Mouse (Mus musculus) kidney, postnatal 4 days (tissue): Measurements from ENCODE around the gene Nr4a3.

Experiments
- DNase-seq, 2 experiments: peaks; one replicate each; pipeline ENCODE4 v3.0.0; 2021; ENCODE audit warnings: mixed read lengths in 2 of 2

Nr4a3 gene

DNA sequence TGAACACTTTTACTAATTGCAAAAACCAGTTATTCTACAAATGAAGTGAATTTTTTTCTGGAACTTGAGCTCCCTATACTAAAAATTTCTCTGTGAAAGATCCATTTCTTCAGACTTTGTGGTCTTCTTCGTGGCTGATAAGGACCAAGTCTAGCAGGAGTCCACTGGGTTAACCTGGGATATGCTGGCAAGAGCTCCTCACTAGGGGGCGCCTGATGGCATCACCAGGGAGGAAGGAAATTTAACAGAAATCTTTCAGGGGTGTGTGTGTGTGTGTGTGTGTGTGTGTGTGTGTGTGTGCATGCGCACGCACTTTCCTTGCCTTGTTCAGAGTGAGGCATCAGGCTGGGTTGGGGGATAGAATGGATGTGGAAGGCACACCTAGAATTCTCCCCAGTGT lies 71.2 kb downstream of the Nr4a3 start:
- DNase-seq: peak; percentile 31 to 42

DNA sequence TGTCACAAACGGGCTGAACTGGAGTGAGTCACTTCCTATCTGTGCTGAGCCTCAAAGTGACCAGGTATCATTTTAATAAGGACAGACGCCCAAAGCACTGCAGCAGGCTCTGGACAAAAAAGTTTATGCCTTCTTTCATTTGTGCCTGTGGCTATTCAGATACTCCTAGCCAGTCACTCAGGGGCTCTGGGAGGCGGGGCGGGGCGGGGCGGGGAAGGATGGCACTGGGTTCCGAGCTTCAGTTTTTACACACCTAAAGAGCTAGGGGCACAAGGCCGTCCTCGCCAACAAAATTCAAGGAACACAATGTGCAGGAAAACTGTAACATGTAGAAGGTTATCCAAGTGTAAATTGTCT lies 79.4 kb downstream of the Nr4a3 start:
- DNase-seq: no peak

DNA sequence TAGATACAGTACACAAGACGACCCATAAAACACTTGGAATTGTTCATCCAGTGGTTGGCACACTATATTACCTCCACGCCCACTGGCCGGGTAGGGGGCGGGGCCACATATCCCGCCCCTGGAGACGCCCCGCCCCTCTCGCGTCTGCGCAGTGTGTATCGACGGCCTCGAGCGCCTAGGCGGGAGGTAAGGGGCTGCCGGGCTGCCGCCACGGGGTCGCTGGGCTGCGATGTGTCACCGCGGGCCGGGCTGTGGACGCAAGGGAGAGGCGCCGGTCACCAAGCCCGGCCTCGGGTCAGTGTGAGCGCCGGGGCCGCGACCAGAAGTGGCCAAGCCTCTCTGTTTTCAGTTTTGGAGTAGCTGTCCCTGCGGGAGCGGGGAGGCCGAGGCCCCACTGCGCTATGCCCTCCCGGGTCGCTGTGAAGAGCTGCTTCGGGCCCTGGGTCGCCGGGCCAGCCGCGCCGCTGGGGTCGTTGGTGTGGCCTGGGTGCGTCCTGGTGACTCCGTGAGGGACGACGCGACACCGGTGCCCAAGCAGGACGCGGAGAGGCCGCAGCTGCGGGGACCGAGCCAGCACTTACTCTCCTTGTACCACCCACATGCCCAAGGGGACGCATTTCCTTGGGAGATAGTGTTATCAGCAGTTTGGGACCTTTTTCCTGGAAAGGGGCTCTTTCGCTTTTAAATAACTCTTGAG lies 80.0 kb downstream of the Nr4a3 start, which contains the start of gene Stx17:
Stx17 (plus strand) TSS at position 143 of the 697 bp plus-strand sequence.
- peak; percentile 91 to 94 for DNase-seq

DNA sequence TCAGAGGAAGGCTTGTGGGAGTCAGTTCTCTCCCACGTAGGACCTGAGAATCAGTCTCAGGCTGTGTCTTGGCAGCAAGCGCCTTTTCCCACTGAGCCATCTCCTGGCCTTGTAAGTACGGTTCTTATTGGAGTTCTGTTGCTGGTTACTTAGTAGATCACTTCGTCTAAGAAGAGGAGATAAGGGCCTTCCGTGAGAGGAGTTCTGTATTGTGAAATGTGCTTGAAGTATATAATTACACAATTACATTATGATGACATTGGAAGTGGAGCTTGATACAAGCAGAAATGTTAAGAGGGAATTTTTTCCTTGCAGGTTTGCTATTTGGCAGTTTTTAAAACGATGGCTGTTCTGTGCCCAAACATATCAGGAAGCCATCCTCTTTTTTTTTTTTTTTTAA lies 85.4 kb downstream of the Nr4a3 start:
- no peak for DNase-seq

DNA sequence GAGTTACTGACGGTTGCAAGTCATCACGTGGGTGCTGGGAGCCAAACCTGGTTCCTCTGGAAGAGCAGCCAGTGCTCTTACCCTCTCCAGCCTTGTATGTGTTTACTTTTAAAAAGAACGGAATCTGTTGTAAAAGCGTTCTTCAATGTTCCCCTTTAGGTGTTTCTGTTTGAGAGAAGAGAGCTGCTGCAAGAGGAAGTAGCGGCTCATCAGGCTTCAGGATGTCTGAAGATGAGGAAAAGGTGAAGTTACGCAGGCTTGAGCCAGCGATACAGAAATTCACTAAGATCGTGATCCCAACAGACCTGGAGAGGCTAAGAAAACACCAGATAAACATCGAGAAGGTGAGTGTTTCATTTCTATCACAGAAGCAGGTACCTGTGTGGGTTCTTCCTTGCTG lies 86.7 kb downstream of the Nr4a3 start:
- DNase-seq: no peak

DNA sequence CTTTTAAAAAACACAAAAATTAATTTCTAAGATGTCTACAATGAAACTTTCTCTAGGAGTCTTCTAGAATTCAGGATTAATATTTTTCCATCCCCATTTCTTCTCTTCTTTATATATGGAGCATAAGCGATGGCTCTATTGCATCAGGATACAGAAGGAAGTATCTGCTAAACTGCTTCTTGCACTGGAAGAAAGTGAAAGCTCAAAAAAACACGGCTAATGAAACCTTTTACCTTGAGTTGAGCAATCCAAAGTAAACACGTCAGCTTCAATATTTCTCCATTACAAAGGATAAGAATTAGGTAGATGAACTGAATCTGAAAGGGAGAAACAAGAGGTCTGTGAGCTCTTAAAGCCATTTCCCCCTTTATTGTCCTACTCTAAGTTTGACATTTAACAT lies 87.8 kb downstream of the Nr4a3 start:
- DNase-seq: no peak
